Mouse (Mus musculus) macrophage (primary cell): ENCODE results near the gene Dock4. TPM values are rescaled to one million over a fixed set of nuclear protein-coding genes. Genes with fewer than 3 reads are reported as not detected.

Experiments used
- H3K27ac ChIP-seq: fragments of 350-480 bp; formaldehyde crosslinking; 2 replicates; pipeline ENCODE4 v1.9.0; 2021
- H3K36me3 ChIP-seq: fragments of 350-480 bp; formaldehyde crosslinking; 2 replicates; pipeline ENCODE4 v1.9.0; 2021; ENCODE audit errors: inconsistent target
- H3K4me3 ChIP-seq: fragments of 350-480 bp; formaldehyde crosslinking; 2 replicates; pipeline ENCODE4 v1.9.0; 2021; ENCODE audit errors: inconsistent target
- H3K79me2 ChIP-seq: fragments of 350-480 bp; formaldehyde crosslinking; 2 replicates; pipeline ENCODE4 v1.9.0; 2021; ENCODE audit errors: inconsistent target
- WGBS: methylation state at CpG from one replicate; pipeline ENCODE4 v1.1.7; 2026; ENCODE audit warnings: inconsistent platforms; ENCODE audit not compliant: missing documents; 5-methylcytosine and 5-hydroxymethylcytosine counted together
- polyA plus RNA-seq: library from polyadenylated mRNA; stranded (reverse); fragments of 250-400 nt; gene quantifications from 3 replicates; pipeline ENCODE4 v1.2.4, GENCODE M21; 2018; ENCODE audit warnings: inconsistent platforms

Gene Dock4
- polyA plus RNA-seq, 1 experiment from 2014 or later: 4.8 TPM

DNA sequence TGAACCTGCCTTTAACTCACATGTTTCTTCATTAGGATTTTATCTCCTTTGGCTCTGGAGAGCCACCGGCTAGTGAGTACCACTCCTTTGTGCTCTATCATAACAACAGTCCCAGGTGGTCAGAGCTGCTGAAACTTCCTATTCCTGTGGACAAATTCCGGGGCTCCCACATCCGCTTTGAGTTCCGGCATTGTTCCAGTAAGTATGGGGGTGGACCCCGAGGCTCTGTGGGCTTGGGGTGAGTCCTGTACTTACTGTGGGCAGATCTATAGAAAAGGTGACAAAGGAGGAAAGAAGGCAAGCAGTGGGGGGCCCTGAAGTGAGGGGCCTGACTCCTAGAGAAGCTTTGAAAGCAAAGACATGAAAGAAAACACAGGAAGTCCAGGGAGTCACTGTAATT is 258.5 kb downstream of the Dock4 start:
- no peak overlapping the region for H3K4me3 ChIP-seq
- no peak overlapping the region for H3K27ac ChIP-seq
- H3K79me2 ChIP-seq: no peaks in the 10 kb centered on the region
- no peaks in the 10 kb centered on the region for H3K36me3 ChIP-seq
- 48% methylated on average over 5 of the region's 5 CpGs for WGBS

DNA sequence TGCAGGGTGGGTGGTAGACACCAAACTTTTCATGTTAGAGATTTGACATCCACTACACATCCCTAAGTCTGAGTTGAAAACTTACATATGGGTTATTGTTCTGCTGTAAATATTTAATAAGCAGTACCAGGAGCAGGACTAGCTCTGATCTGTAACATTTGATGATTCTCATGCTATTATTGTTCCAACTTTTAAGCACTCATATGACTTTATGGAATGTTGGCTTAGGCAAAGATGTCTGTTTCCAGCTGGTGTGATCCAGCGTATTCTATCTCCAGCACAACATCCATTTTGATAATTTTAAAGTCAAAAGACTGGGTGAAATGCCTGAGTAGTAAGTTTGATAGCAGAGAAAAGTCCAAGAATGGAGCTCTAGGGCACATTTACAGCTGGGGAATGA is 261.4 kb downstream of the Dock4 start:
- Histone ChIP-seq H3K4me3 (no peak overlapping the region), H3K27ac (no peak overlapping the region), H3K79me2 (no peaks in the 10 kb centered on the region), H3K36me3 (no peaks in the 10 kb centered on the region)
- 100% methylated on average over 1 of the region's 1 CpGs for WGBS

DNA sequence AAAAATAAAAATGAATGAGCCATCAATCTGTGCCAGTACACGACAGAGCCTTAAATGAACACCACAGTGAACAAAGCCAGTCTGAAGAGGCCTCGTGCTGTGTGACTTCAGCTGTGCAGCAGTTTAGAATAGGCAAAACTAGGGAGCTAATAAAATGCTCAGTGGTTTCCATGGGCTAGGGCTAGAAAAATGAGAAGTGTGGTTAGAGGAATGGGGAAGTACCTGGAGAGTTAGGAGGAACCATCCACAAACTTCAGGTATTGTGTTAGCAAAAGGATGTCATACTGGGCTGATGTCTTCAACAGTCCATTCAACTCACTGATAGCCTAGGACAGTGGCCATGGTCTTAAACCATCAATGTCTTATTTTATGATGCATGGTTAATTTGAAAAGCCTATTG is 263.3 kb downstream of the Dock4 start:
- no peak overlapping the region for H3K4me3 ChIP-seq
- no peaks in the 10 kb centered on the region for H3K79me2 ChIP-seq
- no peak overlapping the region for H3K27ac ChIP-seq
- no peaks in the 10 kb centered on the region for H3K36me3 ChIP-seq
- WGBS: 8% methylated on average over 2 of the region's 2 CpGs

DNA sequence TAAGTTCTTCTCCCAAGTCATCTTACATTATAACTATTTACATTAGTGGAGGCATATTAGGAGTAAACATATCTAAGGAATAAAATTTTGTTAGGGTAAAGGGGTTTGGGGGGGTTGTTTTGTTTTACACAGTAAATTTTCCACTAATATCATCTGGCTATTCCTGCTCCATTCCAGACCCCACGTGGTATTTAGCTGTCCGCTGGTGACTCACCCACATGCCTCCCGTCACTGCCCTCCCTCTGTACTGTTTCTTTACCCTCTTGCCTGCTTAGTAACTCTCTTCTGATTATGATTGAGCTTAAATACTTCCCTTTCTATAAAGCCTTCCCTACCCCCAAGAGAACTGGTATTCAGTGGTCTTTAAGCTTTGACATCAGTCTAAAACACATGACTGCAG is 266.5 kb downstream of the Dock4 start:
- no peaks in the 10 kb centered on the region for H3K36me3 ChIP-seq
- no peak overlapping the region for H3K4me3 ChIP-seq
- no peak overlapping the region for H3K27ac ChIP-seq
- WGBS: 85% methylated on average over 3 of the region's 3 CpGs
- H3K79me2 ChIP-seq: no peaks in the 10 kb centered on the region

DNA sequence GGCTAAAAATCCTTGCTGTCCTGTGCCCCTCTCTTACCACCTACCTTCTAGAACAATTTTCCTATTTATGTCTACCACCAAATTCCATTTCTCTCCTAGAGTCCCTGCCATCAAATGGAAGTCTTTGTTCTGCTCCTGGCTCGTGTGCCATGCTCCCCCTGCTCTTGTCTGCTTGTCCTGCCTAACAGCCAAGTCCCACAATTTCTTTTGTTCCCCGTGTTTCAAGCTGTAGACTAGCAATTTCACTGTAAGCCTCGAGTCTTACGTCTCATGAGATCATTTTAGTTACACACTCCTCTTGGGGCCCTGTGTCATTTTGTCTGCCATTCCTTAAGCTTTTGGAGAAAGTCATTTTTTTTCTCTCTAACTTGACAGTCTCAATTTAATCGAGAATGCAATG is 268.5 kb downstream of the Dock4 start:
- WGBS: 91% methylated on average over 5 of the region's 5 CpGs
- Histone ChIP-seq H3K79me2 (no peaks in the 10 kb centered on the region), H3K27ac (no peak overlapping the region), H3K36me3 (no peaks in the 10 kb centered on the region), H3K4me3 (no peak overlapping the region)

DNA sequence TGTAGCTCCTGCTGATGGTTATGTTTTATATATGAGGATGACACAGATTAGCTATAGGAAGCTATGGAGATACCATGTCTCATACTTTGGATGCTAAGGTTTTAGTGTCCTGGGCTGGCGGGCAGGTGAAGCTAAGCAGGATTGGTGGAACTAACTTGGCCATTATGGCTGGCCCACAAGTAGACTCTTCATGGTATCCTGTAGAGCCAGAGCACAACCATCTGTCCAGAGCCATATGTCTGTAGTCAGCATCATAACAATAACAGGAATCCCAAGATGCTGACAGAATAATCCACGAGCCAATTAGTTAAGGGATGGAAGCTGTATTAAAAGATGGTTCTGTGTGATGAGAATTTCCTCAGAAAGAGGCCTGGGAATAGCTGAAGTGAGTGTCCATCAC is 269.4 kb downstream of the Dock4 start:
- Histone ChIP-seq H3K79me2 (no peaks in the 10 kb centered on the region), H3K27ac (no peak overlapping the region), H3K36me3 (no peaks in the 10 kb centered on the region), H3K4me3 (no peak overlapping the region)
- WGBS: 90% methylated on average over 2 of the region's 2 CpGs

DNA sequence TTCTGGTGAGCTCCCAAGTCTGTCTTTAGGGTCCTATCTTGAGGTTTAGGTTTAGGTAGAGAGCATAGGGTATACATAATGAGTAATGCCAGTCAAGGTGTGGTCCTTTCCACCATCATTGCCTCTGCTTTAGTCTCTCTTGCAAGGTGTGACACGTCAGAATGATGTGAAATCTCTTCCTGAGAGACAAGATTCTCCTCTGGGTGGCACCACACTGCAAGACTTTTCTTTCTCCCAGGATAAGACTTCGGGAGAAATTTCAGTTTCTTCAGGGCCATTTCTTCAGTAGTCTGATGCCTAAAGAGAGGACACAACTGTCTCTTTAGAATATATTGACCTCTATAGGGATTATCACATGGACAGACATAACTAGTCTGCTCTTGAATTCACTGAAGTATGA is 282.6 kb downstream of the Dock4 start:
- H3K4me3 ChIP-seq: no peak overlapping the region
- no peaks in the 10 kb centered on the region for H3K36me3 ChIP-seq
- WGBS: 82% methylated on average over 2 of the region's 2 CpGs
- no peaks in the 10 kb centered on the region for H3K79me2 ChIP-seq
- no peak overlapping the region for H3K27ac ChIP-seq

DNA sequence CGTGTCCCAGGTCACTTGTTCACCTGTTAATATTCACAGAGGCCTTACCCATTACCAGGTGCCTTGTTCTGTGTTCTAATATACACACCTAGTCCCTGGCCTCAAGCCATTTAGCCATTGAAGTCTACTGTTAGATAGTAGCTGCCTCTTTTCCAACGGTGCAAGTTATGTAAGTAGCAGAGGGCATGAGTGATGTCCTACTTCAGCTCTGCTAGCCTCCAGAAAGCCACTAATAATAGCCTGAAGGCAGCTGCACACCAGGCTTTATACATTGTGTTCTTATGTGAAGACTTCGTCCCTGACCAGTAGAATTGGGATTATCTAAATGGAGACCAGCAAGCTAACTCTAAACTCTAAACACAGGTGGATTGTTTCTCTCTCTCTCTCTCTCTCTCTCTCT is 285.0 kb downstream of the Dock4 start:
- Histone ChIP-seq H3K36me3 (no peaks in the 10 kb centered on the region), H3K79me2 (no peaks in the 10 kb centered on the region)
- WGBS: 84% methylated on average over 3 of the region's 3 CpGs

DNA sequence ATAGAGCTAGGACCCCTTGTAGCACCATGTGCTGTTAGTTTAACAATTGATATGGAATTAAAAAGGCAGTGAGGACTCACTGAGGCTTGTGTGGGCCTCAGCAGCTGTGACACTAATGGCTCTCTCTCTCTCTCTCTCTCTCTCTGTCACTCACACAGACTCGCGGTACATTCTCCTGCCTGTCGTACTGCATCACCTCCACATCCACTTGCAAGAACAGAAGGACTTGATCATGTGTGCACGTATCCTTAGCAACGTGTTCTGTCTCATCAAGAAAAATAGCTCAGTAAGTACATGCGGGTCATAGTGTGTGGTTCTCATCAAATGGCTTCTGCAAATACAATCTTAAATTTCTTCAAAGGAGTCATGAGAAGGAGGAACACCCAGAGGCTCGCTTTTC is 299.7 kb downstream of the Dock4 start:
- Histone ChIP-seq H3K79me2 (no peaks in the 10 kb centered on the region), H3K4me3 (no peak overlapping the region), H3K36me3 (no peaks in the 10 kb centered on the region), H3K27ac (no peak overlapping the region)
- WGBS: 94% methylated on average over 7 of the region's 7 CpGs

More for the DNA sequence above, 285.0 kb downstream of the Dock4 start:
- no peak overlapping the region for H3K27ac ChIP-seq
- H3K4me3 ChIP-seq: no peak overlapping the region

DNA sequence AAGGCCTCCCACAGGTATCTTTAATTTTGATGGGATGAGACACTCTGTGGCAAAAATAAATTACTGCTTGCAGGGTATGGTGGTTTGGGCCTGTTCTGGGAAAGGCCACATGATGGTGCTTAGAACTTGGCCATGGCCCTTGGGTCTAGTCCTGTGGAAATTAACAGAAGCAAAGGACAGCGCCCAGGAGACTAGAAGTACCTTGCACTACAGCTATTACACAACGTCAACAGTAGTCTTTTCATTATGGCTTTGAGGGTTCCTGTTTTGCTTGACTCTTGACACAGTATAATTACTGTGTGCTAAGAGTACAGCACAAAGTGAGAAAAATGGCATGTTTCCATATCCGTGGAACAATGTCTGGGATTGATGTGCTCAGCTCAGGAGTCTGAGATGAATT is 300.3 kb downstream of the Dock4 start:
- WGBS: 82% methylated on average over 3 of the region's 3 CpGs
- Histone ChIP-seq H3K27ac (no peak overlapping the region), H3K79me2 (no peaks in the 10 kb centered on the region), H3K4me3 (no peak overlapping the region), H3K36me3 (no peaks in the 10 kb centered on the region)

DNA sequence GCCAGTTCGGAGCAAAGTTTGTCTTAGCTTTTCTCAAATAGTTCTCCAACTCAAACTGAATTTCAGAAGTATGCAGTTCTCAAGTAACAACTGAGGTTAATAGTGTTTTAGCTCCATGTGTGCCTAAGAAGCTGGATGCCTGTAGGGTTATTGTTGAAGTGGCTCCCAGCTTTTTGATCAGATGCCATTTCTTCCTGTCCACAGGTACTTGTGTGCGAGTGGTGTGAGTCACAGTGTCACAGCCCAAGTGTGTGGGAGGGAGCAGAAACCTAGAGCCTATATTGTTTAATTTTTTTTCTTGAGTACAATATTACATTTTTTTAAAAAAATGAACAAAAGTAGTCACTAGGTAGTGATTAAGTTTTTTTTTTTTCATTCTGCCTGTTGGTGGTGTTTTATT is 313.5 kb downstream of the Dock4 start:
- no peak overlapping the region for H3K27ac ChIP-seq
- no peak overlapping the region for H3K4me3 ChIP-seq
- no peaks in the 10 kb centered on the region for H3K79me2 ChIP-seq
- no peaks in the 10 kb centered on the region for H3K36me3 ChIP-seq
- 100% methylated on average over 2 of the region's 2 CpGs for WGBS

DNA sequence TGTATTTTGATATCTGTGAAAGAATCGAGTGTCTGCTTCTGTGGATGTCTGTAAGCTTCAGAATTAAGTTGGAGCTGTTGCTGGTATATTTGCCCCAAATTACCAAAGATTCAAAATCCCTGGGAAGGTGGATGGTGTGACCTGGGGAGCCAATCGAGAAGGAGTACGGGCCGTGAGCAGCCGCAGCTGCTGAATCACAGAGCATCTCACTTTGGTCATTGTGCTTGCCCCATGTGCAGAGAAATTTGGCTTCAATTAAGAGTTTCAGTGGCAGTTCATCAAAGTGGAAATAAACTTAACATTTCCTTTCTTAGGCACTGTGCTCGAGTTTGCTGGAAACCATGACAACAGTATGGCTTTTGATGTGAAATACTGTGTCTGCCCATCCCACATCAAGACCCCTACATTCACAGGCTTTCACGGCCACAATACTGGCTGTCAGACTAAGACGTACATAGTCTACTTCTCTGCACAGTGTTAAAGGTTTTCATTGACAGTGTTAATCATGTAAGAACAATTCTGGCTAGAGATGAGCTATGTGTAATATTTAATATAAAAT is 321.6 kb downstream of the Dock4 start:
- H3K27ac ChIP-seq: no peak overlapping the region
- no peaks in the 10 kb centered on the region for H3K79me2 ChIP-seq
- H3K4me3 ChIP-seq: no peak overlapping the region
- H3K36me3 ChIP-seq: no peaks in the 10 kb centered on the region
- WGBS: 84% methylated on average over 8 of the region's 8 CpGs

DNA sequence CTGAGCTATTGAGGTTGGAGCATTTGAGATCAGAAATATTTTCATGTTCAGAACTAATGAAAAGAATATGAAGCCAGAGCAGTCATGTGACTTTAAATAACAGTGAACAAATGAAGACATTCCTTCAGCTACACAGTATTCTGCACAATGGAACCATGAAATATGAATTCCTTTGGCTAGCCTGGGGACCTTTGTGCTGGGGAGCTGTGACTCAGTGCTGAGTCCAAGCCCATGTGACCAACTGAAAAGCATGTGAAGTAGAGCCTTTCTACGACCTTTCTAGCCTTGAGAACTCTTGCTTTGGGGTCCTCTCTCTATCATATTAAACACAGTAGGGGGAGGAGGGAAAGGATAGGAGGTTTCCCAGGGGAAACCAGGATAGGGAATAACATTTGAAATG is 327.3 kb downstream of the Dock4 start:
- no peaks in the 10 kb centered on the region for H3K79me2 ChIP-seq
- WGBS: 88% methylated on average over 1 of the region's 1 CpGs
- H3K36me3 ChIP-seq: no peaks in the 10 kb centered on the region
- H3K27ac ChIP-seq: no peak overlapping the region
- no peak overlapping the region for H3K4me3 ChIP-seq

DNA sequence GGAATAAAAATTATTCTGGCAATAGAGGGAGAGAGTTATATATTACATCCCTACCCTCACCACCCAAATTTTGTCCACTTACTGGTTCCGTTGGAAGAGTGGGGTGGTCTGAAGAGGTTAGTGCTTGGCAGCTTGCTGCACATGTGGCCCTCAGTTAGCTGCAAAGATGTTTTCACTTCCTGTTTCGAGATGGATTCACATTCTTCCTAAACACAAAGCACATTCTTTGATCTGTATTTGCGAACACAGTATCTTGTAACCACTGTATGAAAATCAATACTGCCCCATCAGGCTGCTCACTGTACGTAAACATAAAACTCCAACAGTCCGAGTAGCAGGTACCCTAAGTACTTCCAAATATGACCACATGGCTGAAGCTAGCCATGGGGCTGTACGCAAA is 335.8 kb downstream of the Dock4 start:
- no peak overlapping the region for H3K27ac ChIP-seq
- 0 out of 2 replicates have a peak, but pooled peaks cover 5% of the 10 kb centered on the region for H3K36me3 ChIP-seq
- whole genome bisulfite sequencing: 76% methylated on average over 6 of the region's 6 CpGs
- H3K4me3 ChIP-seq: no peak overlapping the region
- H3K79me2 ChIP-seq: no peaks in the 10 kb centered on the region

DNA sequence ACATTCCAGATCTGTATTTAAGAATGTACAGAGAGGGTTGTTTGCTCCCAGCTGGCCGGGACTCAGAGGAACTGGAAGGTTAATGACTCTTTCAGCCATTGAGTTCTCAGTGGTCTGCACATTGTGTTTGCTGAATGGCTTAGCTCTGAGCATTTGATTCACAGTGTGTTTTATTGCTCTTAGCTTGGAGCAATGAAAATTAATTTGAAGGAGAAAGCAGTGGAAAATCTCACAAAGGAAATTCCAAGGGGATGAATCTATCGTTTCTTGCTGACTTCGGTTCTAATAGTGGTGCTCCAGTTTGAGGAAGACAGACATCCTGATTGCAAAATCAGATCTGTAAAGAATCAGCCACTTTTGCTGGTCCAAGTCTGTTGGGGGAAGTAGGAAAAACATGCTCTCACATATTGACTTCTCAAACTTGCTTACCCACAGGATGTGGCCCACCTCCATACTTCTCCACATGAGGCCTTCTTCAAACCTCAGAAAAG is 342.9 kb downstream of the Dock4 start:
- H3K27ac ChIP-seq: peak overlapping the region; percentile 66
- H3K4me3 ChIP-seq: no peak overlapping the region

More for the DNA sequence above, 342.9 kb downstream of the Dock4 start:
- no peaks in the 10 kb centered on the region for H3K36me3 ChIP-seq
- 2% methylated on average over 3 of the region's 3 CpGs for WGBS
- H3K79me2 ChIP-seq: no peaks in the 10 kb centered on the region
